Mouse (Mus musculus): ENCODE measurements around the gene Pepd. TPM values are rescaled to one million over a fixed set of nuclear protein-coding genes. Genes with fewer than 3 reads are reported as not detected.

Gene Pepd
- total RNA-seq, 2 experiments from 2014 or later = 26.0 to 27.1 TPM

GRCm38 (mm10) chr7:35055619-35056435 is 143.6 kb downstream of the Pepd start:
- no peak for DNase-seq

GRCm38 (mm10) chr7:35056436-35056864 is 144.3 kb downstream of the Pepd start, which contains the start of gene Cebpg:
TSS of gene Cebpg (minus strand) at chr7:35056573.
- peak; percentile 97 for DNase-seq

GRCm38 (mm10) chr7:35056999-35057398 is 144.8 kb downstream of the Pepd start:
- no peak for DNase-seq

GRCm38 (mm10) chr7:35057569-35057968 is 145.4 kb downstream of the Pepd start:
- no peak for DNase-seq

GRCm38 (mm10) chr7:35058329-35058728 is 146.2 kb downstream of the Pepd start:
- no peak for DNase-seq

- DNase-seq = no peak
These were observed 147.3 kb downstream of the Pepd start for GRCm38 (mm10) chr7:35059467-35059866.

- DNase-seq = peak; percentile 44
These were observed 152.4 kb downstream of the Pepd start for GRCm38 (mm10) chr7:35064286-35065258.

- no peak for DNase-seq
These were observed 153.8 kb downstream of the Pepd start for GRCm38 (mm10) chr7:35065958-35066357.

- DNase-seq = no peak
These were observed 154.5 kb downstream of the Pepd start for GRCm38 (mm10) chr7:35066640-35067212.

- DNase-seq = no peak
These were observed 164.5 kb downstream of the Pepd start for GRCm38 (mm10) chr7:35076645-35077044.

GRCm38 (mm10) chr7:35080843-35081338 is 168.7 kb downstream of the Pepd start:
- peak; percentile 62 for DNase-seq

GRCm38 (mm10) chr7:35081406-35082104 is 169.4 kb downstream of the Pepd start:
- DNase-seq = no peak

GRCm38 (mm10) chr7:35084565-35085360 is 172.6 kb downstream of the Pepd start:
- DNase-seq = no peak

GRCm38 (mm10) chr7:35086271-35086861 is 174.2 kb downstream of the Pepd start:
- DNase-seq = no peak

- DNase-seq = no peak
These were observed 178.4 kb downstream of the Pepd start for GRCm38 (mm10) chr7:35090550-35090949.

Small RNA genes within 50 kb of the gene (microRNA-seq; reads per million reads assigned to microRNA genes)
- 0 reads per million in 2 experiments for gene Gm25033 (ENCODE audit: borderline replicate concordance in 2 of 2)

Other genes starting within 250 kb of the Pepd start
- gene Chst8, start 99.7 kb upstream of the Pepd start, total RNA-seq (2021) = under 1 TPM; 0.13 to 0.43 TPM
- gene Cebpg, start 144.2 kb downstream of the Pepd start, total RNA-seq (2021) = 10 to 100 TPM; 31.7 to 35.8 TPM
- gene Cebpa, start 206.9 kb downstream of the Pepd start, total RNA-seq (2021) = 10 to 100 TPM in 1 of 2 experiments, 1 to 10 TPM in 1; 2.1 to 19.6 TPM

Measured in gastrocnemius, postnatal 25 days (tissue).